Mouse (Mus musculus) lung, postnatal 10 days (tissue): Measurements from ENCODE around the gene Gm27179.
"Not testable (repeated sequence)": the region's sequence is repeated elsewhere in the genome, so short reads cannot be mapped to it uniquely, and the experiment has no call there.

ENCODE experiments used
- DNase-seq: peaks from one replicate; pipeline ENCODE4 v3.0.0; 2021

The Gm27179 gene

GRCm38 (mm10) chr14:69470122-69470708 is 42.1 kb downstream of the Gm27179 start:
- not testable (repeated sequence) for DNase-seq

DNA sequence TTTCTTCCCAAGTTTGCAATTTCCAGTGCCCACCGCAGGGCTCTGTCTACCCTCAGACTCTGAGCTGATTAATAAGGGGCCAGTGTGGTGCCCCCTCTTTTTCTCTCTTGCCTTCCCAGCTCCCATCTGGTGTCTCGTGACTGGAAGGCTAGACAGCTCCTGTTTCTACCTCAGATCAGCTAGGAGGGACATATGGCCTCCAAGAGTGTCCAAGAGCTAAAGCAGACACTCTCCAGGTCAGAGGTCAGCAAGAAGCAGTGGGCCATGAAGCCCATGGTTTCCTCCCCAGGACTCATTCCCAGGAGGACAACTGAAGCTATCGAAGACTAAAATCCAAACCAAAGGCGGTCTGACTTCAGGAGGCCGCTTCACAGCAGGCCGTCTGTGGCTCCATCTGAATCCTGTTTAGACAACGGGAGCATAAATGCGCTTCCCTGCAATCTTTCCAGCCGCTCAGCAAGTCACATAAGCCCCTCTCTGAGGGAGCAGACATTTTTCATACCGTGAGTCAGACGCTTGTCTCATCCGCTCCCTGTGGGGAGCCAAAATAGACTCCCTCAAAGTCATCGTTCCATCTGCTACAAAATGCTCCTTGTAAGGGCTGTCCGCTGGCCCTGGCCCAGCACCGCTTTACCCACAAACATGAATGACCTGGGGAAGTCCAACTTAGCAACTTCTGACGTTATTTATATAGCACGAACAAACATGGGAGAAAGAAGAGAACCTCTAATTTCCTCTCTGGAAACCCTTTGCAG is 44.6 kb downstream of the Gm27179 start:
- not testable (repeated sequence) for DNase-seq

- not testable (repeated sequence) for DNase-seq
Measured at GRCm38 (mm10) chr14:69464465-69464864, 47.9 kb downstream of the Gm27179 start.
